Mouse (Mus musculus) C2C12 (cell line): ENCODE data around the gene Cox8b. TPM values are rescaled to one million over a fixed set of nuclear protein-coding genes. Genes with fewer than 3 reads are reported as not detected.

Source experiments
- H3K27me3 ChIP-seq: one replicate; pipeline ENCODE4 v1.6.1; 2011; ENCODE audit not compliant: control insufficient read depth, insufficient read depth, insufficient read length
- H3K36me3 ChIP-seq: one replicate; pipeline ENCODE4 v1.6.1; 2011; ENCODE audit not compliant: control insufficient read depth, insufficient read depth
- H3K4me3 ChIP-seq: one replicate; pipeline ENCODE4 v1.5.1; 2011; ENCODE audit warnings: mild to moderate bottlenecking, control low read depth; ENCODE audit not compliant: poor library complexity, insufficient read depth, severe bottlenecking
- H3K79me2 ChIP-seq: one replicate; pipeline ENCODE4 v1.6.1; 2011; ENCODE audit not compliant: control insufficient read depth, insufficient read depth
- H3K79me3 ChIP-seq: one replicate; pipeline ENCODE4 v1.6.1; 2011; ENCODE audit warnings: low read depth, control low read depth
- H3ac ChIP-seq: one replicate; pipeline ENCODE3; 2011; ENCODE audit warnings: low read depth; ENCODE audit not compliant: control insufficient read depth, insufficient read length
- CEBPB ChIP-seq: IDR thresholded peaks from one replicate; pipeline ENCODE4 v1.6.1; 2011; ENCODE audit warnings: low read depth, mild to moderate bottlenecking, control low read depth, moderate library complexity
- CTCF ChIP-seq: IDR thresholded peaks from one replicate; pipeline ENCODE4 v1.5.1; 2011; ENCODE audit not compliant: control insufficient read depth, insufficient read depth, insufficient read length
- FOSL1 ChIP-seq: IDR thresholded peaks from one replicate; pipeline ENCODE4 v1.8.0; 2011; ENCODE audit warnings: mild to moderate bottlenecking, low read length; ENCODE audit not compliant: poor library complexity, insufficient read depth, severe bottlenecking
- MAX ChIP-seq: IDR thresholded peaks from one replicate; pipeline ENCODE4 v1.6.1; 2011; ENCODE audit warnings: mild to moderate bottlenecking, control low read depth
- MYOD1 ChIP-seq: IDR thresholded peaks from one replicate; pipeline ENCODE4 v1.6.1; 2011; ENCODE audit warnings: low read depth; ENCODE audit not compliant: control insufficient read depth, insufficient read length
- MYOG ChIP-seq: IDR thresholded peaks from one replicate; pipeline ENCODE4 v1.6.1; 2011; ENCODE audit not compliant: control insufficient read depth, insufficient read length; ENCODE audit errors: extremely low read depth
- USF1 ChIP-seq: IDR thresholded peaks from one replicate; pipeline ENCODE4 v1.6.1; 2011; ENCODE audit warnings: low read depth, mild to moderate bottlenecking, control low read depth, moderate library complexity
- polyA plus RNA-seq: library from polyadenylated mRNA; unstranded; fragments of >200 nt; fragmentation: generic; extraction: Trizol; gene quantifications from one replicate; pipeline ENCODE4 v1.2.1, GENCODE M21; 2012; ENCODE audit warnings: missing spikeins

Gene Cox8b
- polyA plus RNA-seq, 1 experiment: 0.81 TPM

DNA sequence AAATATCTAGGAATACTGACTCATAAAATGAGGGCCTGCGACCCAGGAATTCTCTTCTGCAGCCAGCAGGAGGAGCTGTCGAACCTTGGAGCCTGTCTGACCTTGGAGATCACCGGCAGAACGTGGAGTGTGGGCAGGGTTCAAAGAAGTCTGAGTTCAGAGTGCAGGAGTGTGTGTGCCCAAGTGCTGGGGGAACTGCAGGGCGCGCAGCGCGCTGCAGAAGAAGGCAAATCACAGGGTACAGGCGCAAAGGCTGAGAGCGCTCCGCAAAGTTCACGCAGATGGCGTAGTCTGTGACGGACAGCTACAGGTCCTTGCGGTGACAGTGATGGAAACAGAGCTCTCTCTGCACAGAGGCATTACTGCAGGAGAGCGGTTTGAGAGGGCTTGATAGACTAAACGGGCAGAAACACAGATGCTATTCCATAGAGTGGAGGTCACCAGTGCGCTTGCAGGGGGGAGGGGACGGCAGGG is 8.4 kb upstream of the Cox8b start:
- Histone ChIP-seq H3K79me2 (no peaks in the 10 kb centered on the region), H3K4me3 (no peak overlapping the region)

GRCm38 (mm10) chr7:140908181-140908580 is 7.9 kb upstream of the Cox8b start:
- Histone ChIP-seq H3K79me2 (no peaks in the 10 kb centered on the region), H3K27me3 (peaks cover 7% of the 10 kb centered on the region), H3K36me3 (no peaks in the 10 kb centered on the region), H3ac (no peak overlapping the region), H3K79me3 (no peaks in the 10 kb centered on the region), H3K4me3 (no peak overlapping the region)
- TF ChIP-seq CEBPB (no peak), CTCF (no peak), MYOD1 (no peak), MAX (no peak), FOSL1 (no peak), MYOG (no peak), USF1 (no peak)

More for the DNA sequence above, 8.4 kb upstream of the Cox8b start:
- H3K27me3 ChIP-seq: peaks cover 7% of the 10 kb centered on the region
- H3K79me3 ChIP-seq: no peaks in the 10 kb centered on the region
- no peak for TF ChIP-seq MAX
- no peak for TF ChIP-seq CEBPB
- TF ChIP-seq USF1: no peak
- TF ChIP-seq CTCF: peak; percentile 37
- H3K36me3 ChIP-seq: no peaks in the 10 kb centered on the region
- H3ac ChIP-seq: peak overlapping the region; percentile 34

DNA sequence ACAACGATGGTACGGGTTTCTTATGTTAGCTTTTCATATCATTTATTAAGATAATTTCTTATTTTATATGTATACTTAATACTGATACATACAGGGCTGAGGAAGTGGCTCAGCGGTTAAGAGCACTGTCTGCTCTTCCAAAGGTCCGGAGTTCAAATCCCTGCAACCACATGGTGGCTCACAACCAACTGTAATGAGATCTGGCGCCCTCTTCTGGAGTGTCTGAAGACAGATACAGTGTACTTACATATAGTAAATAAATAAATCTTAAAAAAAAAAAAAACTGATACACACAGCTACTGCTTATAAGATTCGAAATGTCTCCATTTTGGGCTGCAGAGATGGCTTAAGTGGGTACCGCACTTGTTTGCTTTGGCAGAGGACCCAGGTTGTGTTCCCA is 7.5 kb upstream of the Cox8b start:
- no peaks in the 10 kb centered on the region for H3K79me2 ChIP-seq
- no peaks in the 10 kb centered on the region for H3K79me3 ChIP-seq
- H3K4me3 ChIP-seq: no peak overlapping the region
- H3K27me3 ChIP-seq: peaks cover 3% of the 10 kb centered on the region
- TF ChIP-seq CTCF: no peak
- TF ChIP-seq USF1: no peak
- H3ac ChIP-seq: no peak overlapping the region
- H3K36me3 ChIP-seq: no peaks in the 10 kb centered on the region

- H3K36me3 ChIP-seq: no peaks in the 10 kb centered on the region
- H3K79me3 ChIP-seq: no peaks in the 10 kb centered on the region
- no peak overlapping the region for H3K4me3 ChIP-seq
- H3K79me2 ChIP-seq: no peaks in the 10 kb centered on the region
- TF ChIP-seq CTCF: no peak
- peak; percentile 31 for TF ChIP-seq MYOD1
- no peak overlapping the region for H3ac ChIP-seq
- no peaks in the 10 kb centered on the region for H3K27me3 ChIP-seq
Observed at GRCm38 (mm10) chr7:140907131-140907530, 6.9 kb upstream of the Cox8b start.

DNA sequence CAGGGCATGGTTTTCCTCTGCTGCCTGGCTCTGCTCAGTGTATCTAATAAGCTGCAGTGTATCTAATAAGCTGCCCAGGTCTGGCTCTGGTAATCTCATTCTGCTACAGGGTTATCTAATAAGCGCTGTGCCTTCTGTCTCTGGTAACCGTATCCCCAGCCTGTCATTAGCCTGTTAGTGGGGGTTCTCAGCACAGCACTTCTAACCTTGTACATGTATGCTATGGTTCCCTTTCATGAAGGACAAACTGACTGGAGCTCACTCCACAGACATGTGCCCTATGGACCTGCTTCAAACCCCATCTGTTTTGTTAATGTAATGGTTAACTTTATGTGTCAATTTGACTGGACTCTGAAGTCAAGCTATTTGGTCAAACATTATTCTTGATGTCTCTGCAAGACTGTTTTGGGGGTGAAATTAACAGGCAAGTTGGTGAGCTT is 5.4 kb upstream of the Cox8b start:
- TF ChIP-seq CEBPB (no peak), MAX (no peak), USF1 (no peak), FOSL1 (no peak)
- Histone ChIP-seq H3K36me3 (no peaks in the 10 kb centered on the region), H3K4me3 (no peak overlapping the region), H3K79me2 (no peaks in the 10 kb centered on the region), H3K27me3 (no peaks in the 10 kb centered on the region), H3ac (no peak overlapping the region), H3K79me3 (no peaks in the 10 kb centered on the region)

DNA sequence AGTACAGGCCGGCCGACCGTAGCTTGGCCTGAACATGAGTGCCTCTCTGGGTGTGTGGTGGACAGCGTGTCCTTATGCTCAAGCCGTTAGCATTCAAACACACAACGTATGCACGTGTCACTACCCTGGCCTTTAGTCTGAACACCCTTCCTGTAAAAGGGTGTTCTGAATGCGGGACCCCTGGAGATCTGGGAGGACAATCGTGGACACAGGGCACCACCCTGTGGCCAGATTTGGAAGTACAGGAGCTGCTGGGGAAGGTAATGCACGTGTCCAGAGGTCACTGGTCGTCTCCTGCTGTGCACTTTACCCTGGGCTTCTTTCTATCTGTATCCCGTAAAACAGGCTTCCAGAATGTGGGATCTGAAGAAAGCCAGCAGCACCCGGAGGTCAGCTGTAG is 3.0 kb upstream of the Cox8b start:
- Histone ChIP-seq H3ac (no peak overlapping the region), H3K27me3 (no peaks in the 10 kb centered on the region), H3K4me3 (no peak overlapping the region), H3K36me3 (peaks cover 8% of the 10 kb centered on the region), H3K79me3 (no peaks in the 10 kb centered on the region), H3K79me2 (no peaks in the 10 kb centered on the region)
- TF ChIP-seq CTCF (peak; percentile 90), USF1 (no peak), MYOD1 (no peak)
